Mouse (Mus musculus): Measurements from ENCODE around the gene Svs5. TPM values are rescaled to one million over a fixed set of nuclear protein-coding genes. Genes with fewer than 3 reads are reported as not detected.

Gene Svs5
- polyA plus RNA-seq, 1 experiment from 2014 or later = not detected

- no peaks in the 10 kb centered on the region for H3K9me3 ChIP-seq (ENCODE audit: control insufficient read depth, low read length)
- DNase-seq (ENCODE audit: low spot score) (no peak), ATAC-seq (ENCODE audit: insufficient read depth, low FRiP score, low TSS enrichment) (no peak)
- WGBS = 90% methylated on average over 6 of the region's 6 CpGs
- no peak overlapping the region for H3K4me3 ChIP-seq (ENCODE audit: low read depth, low read length)
- H3K27me3 ChIP-seq (ENCODE audit: control insufficient read depth, insufficient read depth, low read length) = no peaks in the 10 kb centered on the region
- no peaks in the 10 kb centered on the region for H3K36me3 ChIP-seq (ENCODE audit: control insufficient read depth, insufficient read depth, low read length)
- H3K4me2 ChIP-seq (ENCODE audit: low read depth) = no peak overlapping the region
- H3K9ac ChIP-seq (ENCODE audit: low read length) = no peak overlapping the region
- no peak overlapping the region for H3K27ac ChIP-seq (ENCODE audit: low read depth, low read length)
- H3K4me1 ChIP-seq (ENCODE audit: control insufficient read depth, insufficient read depth, low read length) = no peaks in the 10 kb centered on the region
Measured at GRCm38 (mm10) chr2:164368620-164369105, 36.1 kb downstream of the Svs5 start.

- H3K9ac ChIP-seq (ENCODE audit: low read length) = no peak overlapping the region
- H3K36me3 ChIP-seq (ENCODE audit: control insufficient read depth, insufficient read depth, low read length) = no peaks in the 10 kb centered on the region
- H3K4me2 ChIP-seq (ENCODE audit: low read depth) = no peak overlapping the region
- H3K4me1 ChIP-seq (ENCODE audit: control insufficient read depth, insufficient read depth, low read length) = no peaks in the 10 kb centered on the region
- H3K4me3 ChIP-seq (ENCODE audit: low read depth, low read length) = no peak overlapping the region
- H3K9me3 ChIP-seq (ENCODE audit: control insufficient read depth, low read length) = no peaks in the 10 kb centered on the region
- no peak for ATAC-seq (ENCODE audit: insufficient read depth, low FRiP score, low TSS enrichment)
- DNase-seq (ENCODE audit: low spot score) = no peak
- H3K27ac ChIP-seq (ENCODE audit: low read depth, low read length) = no peak overlapping the region
- WGBS = 93% methylated on average over 3 of the region's 3 CpGs
- no peaks in the 10 kb centered on the region for H3K27me3 ChIP-seq (ENCODE audit: control insufficient read depth, insufficient read depth, low read length)
Measured at GRCm38 (mm10) chr2:164371371-164371770, 38.8 kb downstream of the Svs5 start.

DNA sequence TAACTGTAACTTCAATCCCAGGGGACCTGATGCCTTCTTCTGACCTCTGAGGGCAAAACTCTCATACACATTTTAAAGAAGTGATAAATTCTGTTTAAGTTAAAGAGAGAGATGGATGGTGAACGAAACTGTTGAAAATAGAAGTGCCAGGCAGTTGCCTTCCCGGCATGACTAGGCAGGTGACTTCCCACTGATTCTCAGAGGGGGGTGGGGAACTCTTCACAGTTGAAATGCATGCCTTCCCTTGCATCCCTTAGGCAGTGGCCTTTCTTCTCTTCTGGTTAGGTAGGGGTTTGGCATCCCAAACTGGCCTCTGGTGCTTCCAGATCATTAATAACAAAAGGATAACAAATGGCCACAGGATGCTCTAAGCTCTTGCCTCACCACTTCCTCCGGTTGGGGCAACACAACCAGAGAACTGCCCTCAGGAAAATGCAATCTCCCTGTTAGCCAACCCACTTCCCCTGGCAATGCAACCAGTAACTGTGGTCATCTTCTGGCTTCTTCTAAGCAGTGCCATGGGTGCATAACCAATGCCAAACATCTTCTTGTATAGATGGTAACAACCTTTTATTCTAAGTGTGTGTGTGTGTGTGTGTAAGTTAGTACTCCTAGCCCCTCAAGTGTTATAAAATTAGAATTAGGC, 40.0 kb downstream of the Svs5 start:
- whole genome bisulfite sequencing = 33% methylated on average over 3 of the region's 3 CpGs
- no peaks in the 10 kb centered on the region for H3K27me3 ChIP-seq (ENCODE audit: control insufficient read depth, insufficient read depth, low read length)

DNA sequence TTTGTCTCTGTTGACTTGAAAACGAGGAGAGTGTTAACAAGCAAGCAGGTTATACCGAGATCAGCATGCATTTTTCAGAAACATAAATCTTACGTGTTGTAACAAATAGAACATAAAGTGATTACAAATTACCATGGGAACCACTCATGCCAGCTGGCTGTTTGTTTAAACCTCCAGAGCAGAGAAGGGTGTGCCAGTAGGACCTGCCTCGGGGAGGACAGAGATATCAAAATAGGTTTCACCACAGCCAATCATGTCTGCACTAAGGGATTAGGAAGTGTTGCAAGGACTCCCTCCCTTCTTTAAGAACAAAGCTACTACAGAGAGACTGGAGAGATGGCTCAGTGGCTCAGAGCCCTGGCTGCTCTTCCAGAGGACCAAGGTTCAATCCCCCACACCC, 40.6 kb downstream of the Svs5 start:
- ATAC-seq (ENCODE audit: insufficient read depth, low FRiP score, low TSS enrichment) = no peak
- 55% methylated on average over 4 of the region's 4 CpGs for WGBS
- Histone ChIP-seq H3K9ac (ENCODE audit: low read length) (no peak overlapping the region), H3K4me1 (ENCODE audit: control insufficient read depth, insufficient read depth, low read length) (no peaks in the 10 kb centered on the region), H3K4me2 (ENCODE audit: low read depth) (no peak overlapping the region), H3K9me3 (ENCODE audit: control insufficient read depth, low read length) (no peaks in the 10 kb centered on the region), H3K36me3 (ENCODE audit: control insufficient read depth, insufficient read depth, low read length) (no peaks in the 10 kb centered on the region), H3K4me3 (ENCODE audit: low read depth, low read length) (no peak overlapping the region), H3K27me3 (ENCODE audit: control insufficient read depth, insufficient read depth, low read length) (no peaks in the 10 kb centered on the region), H3K27ac (ENCODE audit: low read depth, low read length) (no peak overlapping the region)
- no peak for DNase-seq (ENCODE audit: low spot score)

More for the DNA sequence above, 40.0 kb downstream of the Svs5 start:
- Histone ChIP-seq H3K4me1 (ENCODE audit: control insufficient read depth, insufficient read depth, low read length) (no peaks in the 10 kb centered on the region), H3K9ac (ENCODE audit: low read length) (no peak overlapping the region), H3K4me2 (ENCODE audit: low read depth) (no peak overlapping the region), H3K4me3 (ENCODE audit: low read depth, low read length) (no peak overlapping the region), H3K36me3 (ENCODE audit: control insufficient read depth, insufficient read depth, low read length) (no peaks in the 10 kb centered on the region), H3K9me3 (ENCODE audit: control insufficient read depth, low read length) (no peaks in the 10 kb centered on the region), H3K27ac (ENCODE audit: low read depth, low read length) (no peak overlapping the region)
- DNase-seq (ENCODE audit: low spot score) = no peak
- ATAC-seq (ENCODE audit: insufficient read depth, low FRiP score, low TSS enrichment) = no peak

GRCm38 (mm10) chr2:164377478-164378426, 45.2 kb downstream of the Svs5 start:
- no peak overlapping the region for H3K4me2 ChIP-seq (ENCODE audit: low read depth)
- no peak overlapping the region for H3K4me3 ChIP-seq (ENCODE audit: low read depth, low read length)
- no peak overlapping the region for H3K27ac ChIP-seq (ENCODE audit: low read depth, low read length)
- DNase-seq (ENCODE audit: low spot score) = no peak
- WGBS = 89% methylated on average over 15 of the region's 15 CpGs
- no peaks in the 10 kb centered on the region for H3K27me3 ChIP-seq (ENCODE audit: control insufficient read depth, insufficient read depth, low read length)
- no peak for ATAC-seq (ENCODE audit: insufficient read depth, low FRiP score, low TSS enrichment)
- no peaks in the 10 kb centered on the region for H3K9me3 ChIP-seq (ENCODE audit: control insufficient read depth, low read length)
- no peaks in the 10 kb centered on the region for H3K4me1 ChIP-seq (ENCODE audit: control insufficient read depth, insufficient read depth, low read length)
- H3K9ac ChIP-seq (ENCODE audit: low read length) = no peak overlapping the region
- H3K36me3 ChIP-seq (ENCODE audit: control insufficient read depth, insufficient read depth, low read length) = no peaks in the 10 kb centered on the region

DNA sequence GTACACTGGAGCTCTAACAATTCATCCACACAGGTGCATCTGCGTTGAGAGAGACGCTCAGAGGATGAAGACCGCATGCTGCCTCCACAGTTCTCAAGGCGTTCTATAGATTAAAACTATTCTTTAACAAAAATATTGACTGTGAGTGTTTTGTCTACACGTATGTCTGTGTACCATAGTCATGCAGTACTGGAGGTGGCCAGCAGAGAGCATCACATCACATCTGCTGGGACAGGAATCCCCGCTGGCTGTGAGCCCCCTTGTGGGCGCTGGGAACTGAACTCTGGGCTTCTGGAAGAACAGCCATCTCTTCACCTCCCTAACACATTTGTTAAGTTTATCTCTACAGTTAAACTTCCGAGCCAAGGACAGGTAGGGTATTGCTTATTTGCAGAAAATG, 49.2 kb downstream of the Svs5 start:
- H3K27me3 ChIP-seq (ENCODE audit: control insufficient read depth, insufficient read depth, low read length) = no peaks in the 10 kb centered on the region
- H3K9me3 ChIP-seq (ENCODE audit: control insufficient read depth, low read length) = no peaks in the 10 kb centered on the region
- WGBS = 81% methylated on average over 8 of the region's 8 CpGs
- no peak overlapping the region for H3K27ac ChIP-seq (ENCODE audit: low read depth, low read length)
- no peak overlapping the region for H3K9ac ChIP-seq (ENCODE audit: low read length)
- H3K4me2 ChIP-seq (ENCODE audit: low read depth) = no peak overlapping the region
- no peak overlapping the region for H3K4me3 ChIP-seq (ENCODE audit: low read depth, low read length)
- H3K4me1 ChIP-seq (ENCODE audit: control insufficient read depth, insufficient read depth, low read length) = peaks cover 5% of the 10 kb centered on the region; the same call in 1 of the 2 replicates
- no peak for ATAC-seq (ENCODE audit: insufficient read depth, low FRiP score, low TSS enrichment)
- no peaks in the 10 kb centered on the region for H3K36me3 ChIP-seq (ENCODE audit: control insufficient read depth, insufficient read depth, low read length)
- no peak for DNase-seq (ENCODE audit: low spot score)

DNA sequence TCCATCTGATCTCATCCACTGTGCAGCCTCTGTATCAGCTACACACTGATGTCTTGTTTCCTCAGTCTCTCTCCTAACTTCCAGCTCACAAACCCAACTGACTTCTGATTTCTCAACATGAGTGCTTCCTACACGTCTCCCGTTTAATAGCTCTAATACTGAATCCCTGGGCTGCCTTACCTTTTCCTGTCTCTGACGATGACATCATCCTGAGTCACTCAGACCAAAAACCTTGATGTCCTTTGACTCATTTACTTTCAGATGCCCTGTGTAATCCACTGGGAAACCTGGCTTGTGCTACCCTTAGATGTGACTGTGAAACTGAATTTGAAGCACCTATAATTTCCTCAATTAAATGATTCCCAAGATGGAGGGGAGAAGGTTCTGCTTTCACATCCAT, 50.4 kb downstream of the Svs5 start:
- WGBS = 85% methylated on average over 3 of the region's 3 CpGs
- ATAC-seq (ENCODE audit: insufficient read depth, low FRiP score, low TSS enrichment) = no peak
- Histone ChIP-seq H3K27me3 (ENCODE audit: control insufficient read depth, insufficient read depth, low read length) (no peaks in the 10 kb centered on the region), H3K9me3 (ENCODE audit: control insufficient read depth, low read length) (no peaks in the 10 kb centered on the region), H3K36me3 (ENCODE audit: control insufficient read depth, insufficient read depth, low read length) (no peaks in the 10 kb centered on the region), H3K4me3 (ENCODE audit: low read depth, low read length) (no peak overlapping the region), H3K4me2 (ENCODE audit: low read depth) (no peak overlapping the region), H3K27ac (ENCODE audit: low read depth, low read length) (no peak overlapping the region), H3K9ac (ENCODE audit: low read length) (no peak overlapping the region), H3K4me1 (ENCODE audit: control insufficient read depth, insufficient read depth, low read length) (peaks cover 5% of the 10 kb centered on the region; the same call in 1 of the 2 replicates)
- DNase-seq (ENCODE audit: low spot score) = no peak
